Mouse (Mus musculus) CH12.LX (cell line): Measurements from ENCODE around the gene Nos1ap. TPM values are rescaled to one million over a fixed set of nuclear protein-coding genes. Genes with fewer than 3 reads are reported as not detected.

Experiments used
- DNase-seq: peaks from one replicate; pipeline ENCODE4 v3.0.0-alpha.2; 2013; ENCODE audit errors: extremely low read depth
- H3K27ac ChIP-seq: 2 replicates; pipeline ENCODE4 v1.5.1; 2012; ENCODE audit warnings: low read depth, mild to moderate bottlenecking, control low read depth, moderate library complexity; ENCODE audit not compliant: insufficient read depth
- H3K27me3 ChIP-seq: replicated peaks from 2 replicates; pipeline ENCODE3; 2012; ENCODE audit warnings: inconsistent platforms
- H3K36me3 ChIP-seq, 2 experiments: replicated peaks in 1 of 2; 2 replicates each; pipeline versions ENCODE3 to v1.6.1; 2012; ENCODE audit warnings: inconsistent platforms in 1 of 2, low read length in 1 of 2, mild to moderate bottlenecking in 1 of 2, mixed read lengths in 1 of 2, moderate library complexity in 1 of 2; ENCODE audit not compliant: control insufficient read depth in 1 of 2, insufficient read depth in 1 of 2
- H3K4me1 ChIP-seq, 2 experiments: 2 replicates each; pipeline ENCODE4 v1.6.1; 2012; ENCODE audit warnings: inconsistent platforms in 1 of 2, moderate library complexity in 1 of 2; ENCODE audit not compliant: insufficient read depth in 2 of 2, control insufficient read depth in 1 of 2
- H3K4me2 ChIP-seq: 2 replicates; pipeline ENCODE4 v1.6.1; 2012; ENCODE audit warnings: low read depth, mild to moderate bottlenecking, control low read depth; ENCODE audit not compliant: poor library complexity, insufficient read depth, severe bottlenecking
- H3K4me3 ChIP-seq, 3 experiments: fragments of 150-350 bp in 1 of 3; sonication (generic) in 1 of 3; replicated peaks in 1 of 3; 2 replicates each; pipeline versions ENCODE3 to v1.5.1; 2011 to 2012; ENCODE audit warnings: low read depth in 2 of 3, low read length in 2 of 3, mild to moderate bottlenecking in 2 of 3, moderate library complexity in 2 of 3, control low read depth in 1 of 3, improper control_type of control experiment in 1 of 3, inconsistent platforms in 1 of 3, mixed read lengths in 1 of 3; ENCODE audit not compliant: poor library complexity in 1 of 3
- H3K79me2 ChIP-seq: replicated peaks from 2 replicates; pipeline ENCODE4 v1.6.1; 2012; ENCODE audit warnings: mild to moderate bottlenecking, moderate library complexity; ENCODE audit not compliant: control insufficient read depth, poor library complexity, insufficient read depth, severe bottlenecking; ENCODE audit errors: extremely low read depth
- H3K9ac ChIP-seq: 2 replicates; pipeline ENCODE4 v1.6.1; 2012; ENCODE audit warnings: low read depth, mild to moderate bottlenecking, control low read depth, moderate library complexity; ENCODE audit not compliant: insufficient read depth
- H3K9me3 ChIP-seq: replicated peaks from 2 replicates; pipeline ENCODE3; 2012; ENCODE audit warnings: low read length, inconsistent platforms, mixed read lengths
- BHLHE40 ChIP-seq: IDR thresholded peaks from 2 replicates; pipeline ENCODE4 v1.6.1; 2011; ENCODE audit warnings: mild to moderate bottlenecking, low read depth, low read length, improper control_type of control experiment
- CHD1 ChIP-seq: IDR thresholded peaks from 2 replicates; pipeline ENCODE4 v1.6.1; 2012; ENCODE audit warnings: low read depth, low read length, improper control_type of control experiment, inconsistent platforms
- CTCF ChIP-seq, 2 experiments: IDR thresholded peaks in 1 of 2; conservative IDR thresholded peaks in 1 of 2; 2 replicates each; pipeline ENCODE4 v1.5.1; 2011 to 2012; ENCODE audit warnings: low read depth in 2 of 2, low read length in 2 of 2, improper control_type of control experiment in 1 of 2, inconsistent platforms in 1 of 2, mild to moderate bottlenecking in 1 of 2, moderate library complexity in 1 of 2
- E2F4 ChIP-seq: IDR thresholded peaks from 2 replicates; pipeline ENCODE4 v1.6.1; 2011; ENCODE audit warnings: low read depth, low read length, improper control_type of control experiment; ENCODE audit not compliant: insufficient replicate concordance
- IRF4 ChIP-seq: IDR thresholded peaks from 2 replicates; pipeline ENCODE4 v1.6.1; 2014; ENCODE audit warnings: low read depth, mild to moderate bottlenecking, inconsistent platforms, low read length, improper control_type of control experiment
- JUND ChIP-seq: conservative IDR thresholded peaks from 2 replicates; pipeline ENCODE4 v1.6.1; 2011; ENCODE audit warnings: low read depth, low read length, improper control_type of control experiment
- MAX ChIP-seq: IDR thresholded peaks from 2 replicates; pipeline ENCODE4 v1.6.1; 2011; ENCODE audit warnings: low read length, improper control_type of control experiment
- MAZ ChIP-seq: IDR thresholded peaks from 2 replicates; pipeline ENCODE4 v1.6.1; 2012; ENCODE audit warnings: low read depth, mild to moderate bottlenecking, inconsistent platforms, low read length, improper control_type of control experiment, moderate library complexity
- MEF2A ChIP-seq: IDR thresholded peaks from 2 replicates; pipeline ENCODE4 v1.6.1; 2014; ENCODE audit warnings: low read depth, mild to moderate bottlenecking, inconsistent platforms, low read length, improper control_type of control experiment, borderline replicate concordance
- MXI1 ChIP-seq: IDR thresholded peaks from 2 replicates; pipeline ENCODE4 v1.6.1; 2011; ENCODE audit warnings: mild to moderate bottlenecking, low read depth, low read length, improper control_type of control experiment
- NELFE ChIP-seq: IDR thresholded peaks from 2 replicates; pipeline ENCODE4 v1.6.1; 2011; ENCODE audit warnings: low read depth, low read length, improper control_type of control experiment
- RCOR1 ChIP-seq: conservative IDR thresholded peaks from 2 replicates; pipeline ENCODE4 v1.6.1; 2012; ENCODE audit warnings: low read depth, mild to moderate bottlenecking, inconsistent platforms, low read length, improper control_type of control experiment
- SIN3A ChIP-seq: IDR thresholded peaks from 2 replicates; pipeline ENCODE4 v1.6.1; 2012; ENCODE audit warnings: low read length, improper control_type of control experiment, inconsistent platforms
- SMC3 ChIP-seq: IDR thresholded peaks from 2 replicates; pipeline ENCODE4 v1.6.1; 2011; ENCODE audit warnings: low read depth, low read length, improper control_type of control experiment
- TBP ChIP-seq: conservative IDR thresholded peaks from 2 replicates; pipeline ENCODE4 v1.6.1; 2011; ENCODE audit warnings: low read depth, low read length, improper control_type of control experiment
- TCF12 ChIP-seq: IDR thresholded peaks from 2 replicates; pipeline ENCODE4 v1.6.1; 2014; ENCODE audit warnings: low read depth, mild to moderate bottlenecking, inconsistent platforms, low read length, improper control_type of control experiment
- UBTF ChIP-seq: IDR thresholded peaks from 2 replicates; pipeline ENCODE4 v1.6.1; 2012; ENCODE audit warnings: low read depth, mild to moderate bottlenecking, inconsistent platforms, low read length, improper control_type of control experiment, moderate library complexity
- USF1 ChIP-seq: IDR thresholded peaks from 2 replicates; pipeline ENCODE4 v1.6.1; 2014; ENCODE audit warnings: low read depth, mild to moderate bottlenecking, inconsistent platforms, low read length, improper control_type of control experiment
- USF2 ChIP-seq: conservative IDR thresholded peaks from 2 replicates; pipeline ENCODE4 v1.6.1; 2011; ENCODE audit warnings: low read depth, low read length, improper control_type of control experiment
- ZKSCAN1 ChIP-seq: IDR thresholded peaks from 2 replicates; pipeline ENCODE4 v1.6.1; 2012; ENCODE audit warnings: low read depth, inconsistent platforms, low read length, improper control_type of control experiment, borderline replicate concordance
- ZNF384 ChIP-seq: IDR thresholded peaks from 2 replicates; pipeline ENCODE4 v1.6.1; 2012; ENCODE audit warnings: low read depth, low read length, improper control_type of control experiment, inconsistent platforms
- dilution Hi-C: fragments of 300-500 bp; cut with MboI; formaldehyde crosslinking; loops from 2 replicates; pipeline ENCODE4 v1.14.3; 2020; ENCODE audit warnings: low sequenced_read_pairs; ENCODE audit not compliant: extremely low pct_unique_long_range_greater_than_20kb, extremely low pct_ligation_motif_present
- in situ Hi-C: fragments of 300-500 bp; cut with MboI; formaldehyde crosslinking; loops from 3 replicates; pipeline ENCODE4 v1.14.3; 2019; ENCODE audit warnings: low sequenced_read_pairs, low pct_ligation_motif_present, low pct_unique_long_range_greater_than_20kb, mixed read lengths
- polyA plus RNA-seq: library from polyadenylated mRNA; unstranded; fragments of >175 nt; gene quantifications from 2 replicates; pipeline ENCODE4 v1.2.1, GENCODE M21; 2012; ENCODE audit warnings: low read depth; ENCODE audit not compliant: insufficient read length
- total RNA-seq, 2 experiments: library from RNA; depleted of rRNA; stranded (reverse); fragments of 300-350 nt in 1 of 2; fragments of >200 nt in 1 of 2; gene quantifications; 2 replicates each; pipeline ENCODE4 v1.2.3; 2012 to 2014

Nos1ap gene
- total and polyA plus RNA-seq, 3 experiments = not detected

DNA sequence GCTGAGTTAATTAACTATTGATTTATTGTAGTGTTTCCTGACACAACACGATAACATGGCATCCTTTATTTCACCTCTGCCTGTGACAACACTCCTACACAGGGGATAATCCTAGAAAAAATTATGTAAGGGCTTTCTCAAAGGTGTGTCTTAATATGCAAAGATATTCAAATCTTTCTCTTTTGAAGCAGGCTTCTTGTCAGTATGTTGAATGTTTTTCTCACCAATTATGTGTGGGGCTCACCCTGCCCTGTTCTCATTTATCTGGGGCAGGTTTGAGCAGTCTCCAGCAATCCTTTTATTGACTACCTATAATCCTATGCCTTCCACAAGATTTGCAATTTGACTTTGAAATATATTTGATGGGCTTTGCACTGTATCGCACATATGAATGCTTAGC is 97.1 kb downstream of the Nos1ap start:
- DNase-seq = no peak
- H3K4me1 ChIP-seq = no peaks in the 10 kb centered on the region
- dilution Hi-C loops (no loop called here), in situ Hi-C loops (no loop called here)
- no peak overlapping the region for H3K9ac ChIP-seq
- H3K36me3 ChIP-seq = no peaks in the 10 kb centered on the region
- no peak overlapping the region for H3K27ac ChIP-seq
- H3K27me3 ChIP-seq = no peaks in the 10 kb centered on the region
- H3K4me2 ChIP-seq = no peak overlapping the region
- TF ChIP-seq ZKSCAN1 = no peak
- TF ChIP-seq TCF12 = no peak
- no peak for TF ChIP-seq RCOR1
- no peak for TF ChIP-seq MAZ
- no peak overlapping the region for H3K4me3 ChIP-seq
- no peaks in the 10 kb centered on the region for H3K79me2 ChIP-seq
- H3K9me3 ChIP-seq = no peaks in the 10 kb centered on the region

- in situ Hi-C loops = no loop called here
- H3K79me2 ChIP-seq = no peaks in the 10 kb centered on the region
- dilution Hi-C loops = no loop called here
- H3K9ac ChIP-seq = no peak overlapping the region
- no peaks in the 10 kb centered on the region for H3K4me1 ChIP-seq
- no peak overlapping the region for H3K27ac ChIP-seq
- DNase-seq = no peak
- no peaks in the 10 kb centered on the region for H3K9me3 ChIP-seq
- TF ChIP-seq IRF4 (no peak), SIN3A (no peak), NELFE (no peak), CTCF (conservative IDR thresholded peaks at IDR 0.05 in 1 of 2, IDR thresholded peaks at IDR 0.05 in 1 of 2; ENCODE audit: low read depth in 2 of 2, low read length in 2 of 2) (no peak), MXI1 (no peak), CHD1 (no peak), USF1 (no peak), MAX (no peak), UBTF (no peak), TBP (no peak), BHLHE40 (no peak), USF2 (no peak), JUND (no peak), SMC3 (no peak), MEF2A (no peak), ZNF384 (no peak), E2F4 (no peak)
- H3K27me3 ChIP-seq = no peaks in the 10 kb centered on the region
- H3K4me2 ChIP-seq = no peak overlapping the region
- H3K36me3 ChIP-seq = no peaks in the 10 kb centered on the region
- no peak overlapping the region for H3K4me3 ChIP-seq
These were observed 97.6 kb downstream of the Nos1ap start for GRCm38 (mm10) chr1:170492027-170492426.
